Mouse (Mus musculus) midbrain, embryonic 14.5 days (tissue): ENCODE results near the gene Phf12. TPM values are rescaled to one million over a fixed set of nuclear protein-coding genes. Genes with fewer than 3 reads are reported as not detected.
A peak's percentile ranks its signal among the peaks of the same experiment; 100 is the strongest.

Experiments
- ATAC-seq: fragments of 200-750 bp; cut with Nextera tagmentation; 2 replicates; pipeline ENCODE4 v1.8.0; 2017; ENCODE audit warnings: moderate number of reproducible peaks, moderate library complexity; ENCODE audit not compliant: low FRiP score, low TSS enrichment
- DNase-seq: peaks from one replicate; pipeline ENCODE4 v3.0.0-alpha.2; 2015
- H3K27ac ChIP-seq: fragments of 300-500 bp; sonication (generic); replicated peaks from 2 replicates; pipeline ENCODE4 v1.5.1; 2014; ENCODE audit warnings: mild to moderate bottlenecking, low read depth, low read length, moderate library complexity
- H3K27me3 ChIP-seq: fragments of 300-500 bp; sonication (generic); 2 replicates; pipeline ENCODE4 v1.6.1; 2014; ENCODE audit warnings: low read length, control low read depth, mixed read lengths; ENCODE audit not compliant: control insufficient read depth, insufficient read depth
- H3K36me3 ChIP-seq: fragments of 300-500 bp; sonication (generic); 2 replicates; pipeline ENCODE4 v1.6.1; 2014; ENCODE audit warnings: low read length, control low read depth; ENCODE audit not compliant: control insufficient read depth, insufficient read depth
- H3K4me1 ChIP-seq: fragments of 300-500 bp; sonication (generic); 2 replicates; pipeline ENCODE4 v1.6.1; 2014; ENCODE audit warnings: mild to moderate bottlenecking, antibody characterized with exemption, low read length, control low read depth; ENCODE audit not compliant: control insufficient read depth, insufficient read depth
- H3K4me2 ChIP-seq: fragments of 300-500 bp; sonication (generic); 2 replicates; pipeline ENCODE4 v1.6.1; 2014; ENCODE audit warnings: mild to moderate bottlenecking, low read length, moderate library complexity
- H3K4me3 ChIP-seq: fragments of 300-500 bp; sonication (generic); replicated peaks from 2 replicates; pipeline ENCODE4 v1.5.1; 2014; ENCODE audit warnings: low read depth, low read length
- H3K9ac ChIP-seq: fragments of 300-500 bp; sonication (generic); replicated peaks from 2 replicates; pipeline ENCODE4 v1.6.1; 2014; ENCODE audit warnings: mild to moderate bottlenecking, low read length, moderate library complexity
- H3K9me3 ChIP-seq: fragments of 300-500 bp; sonication (generic); 2 replicates; pipeline ENCODE4 v1.6.1; 2016; ENCODE audit warnings: low read length, control low read depth, mixed read lengths; ENCODE audit not compliant: control insufficient read depth
- WGBS: fragments of 180-500 bp; shearing (Covaris S2); extraction: QIAGEN DNeasy Blood & Tissue Kit; methylation state at CpG from one replicate; pipeline ENCODE4 v1.1.7; 2014; 5-methylcytosine and 5-hydroxymethylcytosine counted together
- polyA plus RNA-seq: library from polyadenylated mRNA; unstranded; fragments of >200 nt; fragmentation: Nextera tagmentation; extraction: Ambion mirVana; gene quantifications from 2 replicates; pipeline ENCODE4 v1.2.1, GENCODE M21; 2014

The Phf12 gene
- polyA plus RNA-seq, 1 experiment from 2014 or later = 20.3 TPM

GRCm38 (mm10) chr11:77964415-77965095 is 18.0 kb upstream of the Phf12 start:
- peak; percentile 45 for DNase-seq
- Histone ChIP-seq H3K4me2 (no peak overlapping the region; the same call in none of the 2 replicates), H3K9ac (peak overlapping the region; percentile 39; the same call in 1 of the 2 replicates)

GRCm38 (mm10) chr11:77965101-77966036 is 17.2 kb upstream of the Phf12 start:
- Histone ChIP-seq H3K27me3 (no peaks in the 10 kb centered on the region), H3K4me3 (no peak overlapping the region)
- WGBS = 4% methylated on average over 17 of the region's 17 CpGs

More at GRCm38 (mm10) chr11:77964415-77965095, 18.0 kb upstream of the Phf12 start:
- no peaks in the 10 kb centered on the region for H3K27me3 ChIP-seq
- peaks cover 33% of the 10 kb centered on the region for H3K4me1 ChIP-seq
- peak overlapping the region; percentile 67 for H3K27ac ChIP-seq
- no peak overlapping the region for H3K4me3 ChIP-seq
- ATAC-seq = 0 out of 2 replicates have a peak, but pooled peaks have one; percentile 14
- WGBS = 8% methylated on average over 19 of the region's 19 CpGs
- H3K36me3 ChIP-seq = peaks cover 16% of the 10 kb centered on the region; the same call in 1 of the 2 replicates
- no peaks in the 10 kb centered on the region for H3K9me3 ChIP-seq

GRCm38 (mm10) chr11:77966037-77966391 is 16.5 kb upstream of the Phf12 start:
- H3K9me3 ChIP-seq = no peaks in the 10 kb centered on the region
- H3K27ac ChIP-seq = peak overlapping the region; percentile 67
- ATAC-seq (peak; percentile 24; the same call in 1 of the 2 replicates), DNase-seq (no peak)
- H3K4me2 ChIP-seq = no peak overlapping the region
- peaks cover 25% of the 10 kb centered on the region for H3K4me1 ChIP-seq
- WGBS = 42% methylated on average over 5 of the region's 5 CpGs
- H3K9ac ChIP-seq = no peak overlapping the region
- no peak overlapping the region for H3K4me3 ChIP-seq
- no peaks in the 10 kb centered on the region for H3K27me3 ChIP-seq
- H3K36me3 ChIP-seq = peaks cover 19% of the 10 kb centered on the region; the same call in 1 of the 2 replicates

More at GRCm38 (mm10) chr11:77965101-77966036, 17.2 kb upstream of the Phf12 start:
- Histone ChIP-seq H3K4me2 (peak overlapping the region; percentile 20), H3K9ac (peak overlapping the region; percentile 39; the same call in 1 of the 2 replicates), H3K4me1 (peaks cover 26% of the 10 kb centered on the region), H3K9me3 (no peaks in the 10 kb centered on the region), H3K36me3 (peaks cover 17% of the 10 kb centered on the region; the same call in 1 of the 2 replicates), H3K27ac (peak overlapping the region; percentile 67)
- DNase-seq (peak; percentile 83), ATAC-seq (peak; percentile 62)

GRCm38 (mm10) chr11:77967114-77967513 is 15.4 kb upstream of the Phf12 start:
- 0 out of 2 replicates have a peak, but pooled peaks have one; percentile 54 for ATAC-seq
- WGBS = 1% methylated on average over 4 of the region's 4 CpGs

GRCm38 (mm10) chr11:77968786-77969185 is 13.8 kb upstream of the Phf12 start:
- peaks cover 29% of the 10 kb centered on the region; the same call in 1 of the 2 replicates for H3K36me3 ChIP-seq

More at GRCm38 (mm10) chr11:77967114-77967513, 15.4 kb upstream of the Phf12 start:
- H3K27ac ChIP-seq = no peak overlapping the region
- peaks cover 19% of the 10 kb centered on the region; the same call in 1 of the 2 replicates for H3K36me3 ChIP-seq
- DNase-seq = peak; percentile 93
- H3K4me3 ChIP-seq = no peak overlapping the region
- H3K27me3 ChIP-seq = no peaks in the 10 kb centered on the region
- no peak overlapping the region for H3K4me2 ChIP-seq
- peaks cover 25% of the 10 kb centered on the region for H3K4me1 ChIP-seq
- H3K9me3 ChIP-seq = no peaks in the 10 kb centered on the region
- H3K9ac ChIP-seq = no peak overlapping the region

GRCm38 (mm10) chr11:77970718-77971117 is 11.8 kb upstream of the Phf12 start:
- no peak overlapping the region for H3K4me2 ChIP-seq
- 92% methylated on average over 6 of the region's 6 CpGs for WGBS
- H3K36me3 ChIP-seq = peaks cover 39% of the 10 kb centered on the region; the same call in 1 of the 2 replicates
- H3K9ac ChIP-seq = no peak overlapping the region
- H3K27me3 ChIP-seq = no peaks in the 10 kb centered on the region
- DNase-seq (no peak), ATAC-seq (no peak)
- H3K4me3 ChIP-seq = no peak overlapping the region
- H3K27ac ChIP-seq = no peak overlapping the region
- H3K9me3 ChIP-seq = no peaks in the 10 kb centered on the region
- peaks cover 10% of the 10 kb centered on the region for H3K4me1 ChIP-seq

More at GRCm38 (mm10) chr11:77968786-77969185, 13.8 kb upstream of the Phf12 start:
- Histone ChIP-seq H3K4me3 (no peak overlapping the region), H3K27me3 (no peaks in the 10 kb centered on the region), H3K9me3 (no peaks in the 10 kb centered on the region), H3K4me1 (peaks cover 25% of the 10 kb centered on the region), H3K9ac (no peak overlapping the region), H3K4me2 (no peak overlapping the region), H3K27ac (no peak overlapping the region)
- ATAC-seq (no peak), DNase-seq (no peak)
- WGBS = 79% methylated on average over 4 of the region's 4 CpGs

- H3K4me1 ChIP-seq = no peaks in the 10 kb centered on the region
- no peak overlapping the region for H3K4me2 ChIP-seq
- no peak overlapping the region for H3K27ac ChIP-seq
- H3K9ac ChIP-seq = no peak overlapping the region
- H3K27me3 ChIP-seq = no peaks in the 10 kb centered on the region
- peaks cover 55% of the 10 kb centered on the region for H3K36me3 ChIP-seq
- H3K4me3 ChIP-seq = no peak overlapping the region
- no peaks in the 10 kb centered on the region for H3K9me3 ChIP-seq
- ATAC-seq (no peak), DNase-seq (no peak)
- WGBS = 93% methylated on average over 7 of the region's 7 CpGs
Observed at GRCm38 (mm10) chr11:77973520-77973919, 9.0 kb upstream of the Phf12 start.

GRCm38 (mm10) chr11:77974325-77974724 is 8.2 kb upstream of the Phf12 start:
- no peaks in the 10 kb centered on the region for H3K9me3 ChIP-seq
- H3K4me3 ChIP-seq = no peak overlapping the region
- no peak overlapping the region for H3K4me2 ChIP-seq
- 56% methylated on average over 15 of the region's 15 CpGs for WGBS
- H3K36me3 ChIP-seq = peaks cover 55% of the 10 kb centered on the region
- no peak for DNase-seq
- H3K4me1 ChIP-seq = no peaks in the 10 kb centered on the region
- no peaks in the 10 kb centered on the region for H3K27me3 ChIP-seq
- no peak for ATAC-seq
- no peak overlapping the region for H3K27ac ChIP-seq
- H3K9ac ChIP-seq = no peak overlapping the region
